Mouse (Mus musculus) cortical plate, adult 2 months (tissue): ENCODE data around the gene Slc11a1.
"Not testable (repeated sequence)": the region's sequence is repeated elsewhere in the genome, so short reads cannot be mapped to it uniquely, and the experiment has no call there.

Experiments used
- CTCF ChIP-seq: fragments of 200-500 bp; IDR thresholded peaks from 2 replicates; pipeline ENCODE4 v1.5.1; 2011; ENCODE audit warnings: mild to moderate bottlenecking, control low read depth, low read length; ENCODE audit not compliant: insufficient read depth; ENCODE audit errors: extremely low read depth
- POLR2A ChIP-seq: fragments of 200-500 bp; IDR thresholded peaks from 2 replicates; pipeline ENCODE4 v1.6.1; 2011; ENCODE audit warnings: mild to moderate bottlenecking, low read length, control low read depth; ENCODE audit not compliant: insufficient read depth; ENCODE audit errors: extremely low read depth

GRCm38 (mm10) chr1:74326916-74327315 lies 48.1 kb upstream of the Slc11a1 start:
- TF ChIP-seq CTCF, POLR2A: not testable (repeated sequence)
